Mouse (Mus musculus) limb, embryonic 14.5 days (tissue): ENCODE results near the gene Rrp1. TPM values are rescaled to one million over a fixed set of nuclear protein-coding genes. Genes with fewer than 3 reads are reported as not detected.

Experiments
- ATAC-seq: fragments of 200-750 bp; cut with Nextera tagmentation; 2 replicates; pipeline ENCODE4 v1.8.0; 2017; ENCODE audit warnings: low read depth, moderate number of reproducible peaks, moderate TSS enrichment; ENCODE audit not compliant: low FRiP score
- DNase-seq: peaks from one replicate; pipeline ENCODE4 v3.0.0-alpha.2; 2015; ENCODE audit warnings: low spot score
- H3K27ac ChIP-seq: fragments of 300-500 bp; sonication (generic); replicated peaks from 2 replicates; pipeline ENCODE4 v1.5.1; 2014; ENCODE audit warnings: low read depth, mild to moderate bottlenecking, low read length, moderate library complexity, mixed read lengths
- H3K27me3 ChIP-seq: fragments of 300-500 bp; sonication (generic); 2 replicates; pipeline ENCODE4 v1.6.1; 2014; ENCODE audit warnings: low read length, mixed read lengths; ENCODE audit not compliant: control insufficient read depth, insufficient read depth
- H3K36me3 ChIP-seq: fragments of 300-500 bp; sonication (generic); 2 replicates; pipeline ENCODE4 v1.6.1; 2014; ENCODE audit warnings: mild to moderate bottlenecking, low read length, moderate library complexity, mixed read lengths; ENCODE audit not compliant: control insufficient read depth, insufficient read depth
- H3K4me1 ChIP-seq: fragments of 300-500 bp; sonication (generic); 2 replicates; pipeline ENCODE4 v1.6.1; 2014; ENCODE audit warnings: antibody characterized with exemption, low read length, mixed read lengths; ENCODE audit not compliant: control insufficient read depth, insufficient read depth
- H3K4me2 ChIP-seq: fragments of 300-500 bp; sonication (generic); replicated peaks from 2 replicates; pipeline ENCODE4 v1.6.1; 2014; ENCODE audit warnings: low read depth, mild to moderate bottlenecking, low read length, moderate library complexity; ENCODE audit not compliant: severe bottlenecking
- H3K4me3 ChIP-seq: fragments of 300-500 bp; sonication (generic); replicated peaks from 2 replicates; pipeline ENCODE4 v1.5.1; 2014; ENCODE audit warnings: low read length
- H3K9ac ChIP-seq: fragments of 300-500 bp; sonication (generic); 2 replicates; pipeline ENCODE4 v1.6.1; 2014; ENCODE audit warnings: mild to moderate bottlenecking, low read depth, low read length, moderate library complexity; ENCODE audit not compliant: severe bottlenecking
- H3K9me3 ChIP-seq: fragments of 300-500 bp; sonication (generic); 2 replicates; pipeline ENCODE4 v1.6.1; 2016; ENCODE audit warnings: low read length; ENCODE audit not compliant: control insufficient read depth
- POLR2A ChIP-seq: fragments of 200-500 bp; IDR thresholded peaks from 2 replicates; pipeline ENCODE4 v1.8.0; 2012; ENCODE audit warnings: inconsistent platforms, mild to moderate bottlenecking, moderate library complexity, borderline replicate concordance; ENCODE audit not compliant: insufficient read depth, insufficient read length; ENCODE audit errors: extremely low read depth
- WGBS: fragments of 180-500 bp; shearing (Covaris S2); extraction: QIAGEN DNeasy Blood & Tissue Kit; methylation state at CpG from one replicate; pipeline ENCODE4 v1.1.7; 2014; 5-methylcytosine and 5-hydroxymethylcytosine counted together
- polyA plus RNA-seq, 2 experiments: library from polyadenylated mRNA; depleted of rRNA in 1 of 2; stranded (reverse) in 1 of 2; unstranded in 1 of 2; fragments of >200 nt; fragmentation: Nextera tagmentation in 1 of 2; extraction: Ambion mirVana in 1 of 2; gene quantifications; 2 replicates each; pipeline versions ENCODE4 v1.2.1 to v1.2.3; 2012 to 2014

The Rrp1 gene
- polyA plus RNA-seq, 2 experiments, result 224 to 279 TPM

DNA sequence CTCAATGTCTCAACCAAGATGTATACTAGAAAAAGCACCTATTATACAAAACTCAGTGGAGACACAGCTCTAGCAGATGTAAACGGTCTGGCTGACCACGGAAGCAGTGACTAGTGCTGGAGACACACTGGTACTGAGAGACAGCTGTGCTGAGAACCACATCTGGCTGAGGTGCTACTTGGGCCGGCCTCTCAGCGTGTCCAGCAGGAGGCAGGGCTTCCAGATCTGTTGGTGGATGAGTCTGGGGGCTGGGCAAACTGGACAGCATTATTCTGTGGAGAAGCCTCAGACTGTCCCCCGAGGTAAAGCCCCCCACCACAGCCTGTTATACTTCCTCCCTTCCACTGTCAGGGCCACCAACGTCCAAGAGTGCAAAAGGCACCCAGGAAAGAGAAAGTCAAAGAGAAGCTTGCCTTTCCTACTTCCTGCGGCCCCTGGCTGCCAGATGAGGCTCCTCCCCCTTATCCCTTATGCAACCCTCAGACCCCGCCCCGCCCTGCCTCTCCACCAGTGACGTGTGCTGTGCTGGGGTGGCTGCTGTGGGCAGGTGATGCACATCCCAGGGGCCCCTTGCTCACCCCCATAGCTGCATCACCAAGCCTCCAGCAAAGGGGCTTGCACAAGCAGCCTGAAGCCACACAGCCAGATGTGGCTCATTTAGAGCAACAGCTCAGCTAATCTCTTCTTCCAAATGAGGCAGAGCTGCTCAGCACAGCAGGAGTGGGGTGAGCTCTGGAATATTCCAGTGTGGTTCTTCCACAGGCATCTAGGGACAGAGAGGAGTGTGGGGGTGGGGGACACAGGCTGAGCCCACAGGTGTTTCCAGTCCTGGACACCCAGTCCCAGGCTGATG lies 44.9 kb upstream of the Rrp1 start:
- H3K36me3 ChIP-seq, result no peaks in the 10 kb centered on the region
- H3K27me3 ChIP-seq, result no peaks in the 10 kb centered on the region
- no peak overlapping the region for H3K4me2 ChIP-seq
- peaks cover 20% of the 10 kb centered on the region for H3K4me1 ChIP-seq
- H3K9ac ChIP-seq, result no peak overlapping the region
- TF ChIP-seq POLR2A, result no peak
- H3K4me3 ChIP-seq, result no peak overlapping the region
- DNase-seq (no peak), ATAC-seq (0 out of 2 replicates have a peak, but pooled peaks have one; percentile 28)
- H3K27ac ChIP-seq, result no peak overlapping the region
- 21% methylated on average over 10 of the region's 10 CpGs for WGBS
- H3K9me3 ChIP-seq, result no peaks in the 10 kb centered on the region

DNA sequence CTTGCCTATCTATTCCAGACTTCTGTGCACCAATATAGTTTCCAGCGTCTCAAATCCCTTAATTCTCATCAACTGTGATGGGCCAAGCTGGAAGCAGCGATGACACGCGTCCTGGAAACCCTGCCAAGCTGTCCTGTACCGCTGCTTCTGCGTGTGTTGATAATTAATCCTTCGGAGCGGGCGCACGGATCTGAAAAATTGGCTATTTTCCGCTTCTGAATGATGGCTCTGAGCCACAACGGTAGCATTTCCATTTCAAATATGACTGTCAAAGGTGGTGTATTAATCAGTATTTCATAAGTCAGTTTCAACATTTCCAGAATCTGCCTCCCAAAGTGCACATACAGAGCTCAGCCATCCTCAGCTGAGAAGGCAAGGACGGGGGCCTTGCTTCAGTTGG lies 43.9 kb upstream of the Rrp1 start:
- H3K4me1 ChIP-seq, result peaks cover 20% of the 10 kb centered on the region
- WGBS, result 87% methylated on average over 13 of the region's 13 CpGs

DNA sequence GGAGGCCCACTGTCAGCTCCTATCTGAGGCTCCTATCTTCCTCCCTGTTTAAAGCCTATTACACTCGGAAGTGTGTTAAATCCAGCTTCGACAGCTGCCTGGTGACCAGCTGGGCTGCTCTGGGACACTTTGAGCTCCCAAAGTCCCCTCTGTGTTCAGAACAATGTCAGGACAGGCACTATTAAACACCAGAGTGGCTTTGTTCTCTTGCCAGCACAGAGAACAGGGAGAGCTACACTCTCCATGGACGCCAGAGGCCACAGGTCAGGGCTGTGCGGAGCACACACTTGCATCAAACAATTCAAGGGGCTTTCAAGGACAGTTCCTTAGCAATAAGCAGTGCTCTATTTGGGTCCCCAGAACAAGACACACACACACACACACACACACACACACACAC lies 39.8 kb upstream of the Rrp1 start:
- Histone ChIP-seq H3K27ac (no peak overlapping the region), H3K4me2 (no peak overlapping the region), H3K4me1 (0 out of 2 replicates have a peak, but pooled peaks cover 1% of the 10 kb centered on the region), H3K36me3 (peaks cover 25% of the 10 kb centered on the region), H3K27me3 (no peaks in the 10 kb centered on the region), H3K9me3 (no peaks in the 10 kb centered on the region), H3K9ac (no peak overlapping the region), H3K4me3 (no peak overlapping the region)
- WGBS, result 58% methylated on average over 4 of the region's 4 CpGs
- DNase-seq, result no peak
- no peak for TF ChIP-seq POLR2A
- ATAC-seq, result no peak

More for the DNA sequence above, 43.9 kb upstream of the Rrp1 start:
- Histone ChIP-seq H3K36me3 (no peaks in the 10 kb centered on the region), H3K9me3 (no peaks in the 10 kb centered on the region), H3K9ac (no peak overlapping the region), H3K27ac (no peak overlapping the region), H3K4me3 (no peak overlapping the region), H3K27me3 (no peaks in the 10 kb centered on the region), H3K4me2 (no peak overlapping the region)
- TF ChIP-seq POLR2A, result no peak
- DNase-seq, result no peak
- ATAC-seq, result no peak

DNA sequence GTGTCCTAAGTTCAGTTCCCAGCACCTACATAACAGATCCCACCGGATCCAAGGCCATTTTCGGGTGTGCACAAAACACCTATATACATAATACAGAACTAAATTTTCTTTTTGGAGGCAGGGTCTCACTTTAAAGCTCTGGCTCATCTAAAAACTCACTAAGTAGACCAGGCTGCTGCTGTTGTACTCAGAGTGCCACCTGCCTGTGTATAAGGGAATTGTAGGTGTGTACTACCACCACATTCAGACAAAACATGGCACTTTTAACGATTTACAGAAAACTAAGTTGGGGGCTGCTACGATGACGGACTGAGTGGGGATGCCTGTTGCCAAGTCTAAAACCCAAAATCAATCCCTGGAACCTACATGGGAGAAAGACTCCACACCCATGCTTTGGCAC lies 37.9 kb upstream of the Rrp1 start:
- H3K27ac ChIP-seq, result no peak overlapping the region
- H3K9ac ChIP-seq, result no peak overlapping the region
- H3K4me1 ChIP-seq, result no peaks in the 10 kb centered on the region
- no peak overlapping the region for H3K4me2 ChIP-seq
- no peaks in the 10 kb centered on the region for H3K9me3 ChIP-seq
- H3K36me3 ChIP-seq, result peaks cover 40% of the 10 kb centered on the region
- no peaks in the 10 kb centered on the region for H3K27me3 ChIP-seq
- no peak for DNase-seq
- no peak overlapping the region for H3K4me3 ChIP-seq
- WGBS, result 88% methylated on average over 5 of the region's 5 CpGs
- no peak for ATAC-seq
- TF ChIP-seq POLR2A, result no peak

DNA sequence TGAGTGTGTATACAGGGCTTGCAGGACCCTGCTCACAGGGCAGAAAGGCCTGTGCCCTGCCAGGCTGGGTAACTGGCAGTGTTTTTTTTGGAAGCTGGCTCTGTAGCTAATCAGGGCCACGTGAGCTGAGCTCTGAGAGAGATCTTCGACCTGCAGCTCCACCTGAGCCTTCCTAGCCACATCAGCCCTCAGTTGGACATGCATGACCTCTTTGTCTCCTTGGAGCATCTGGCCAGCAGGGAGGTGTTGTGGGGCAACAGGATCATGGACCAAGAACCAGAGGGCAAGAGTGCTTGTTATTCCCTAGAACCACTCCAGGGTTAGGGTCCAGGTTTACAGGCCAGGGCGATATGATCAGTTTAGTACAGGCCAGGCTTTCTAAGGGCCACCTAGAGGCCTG lies 34.6 kb upstream of the Rrp1 start:
- H3K9me3 ChIP-seq, result no peaks in the 10 kb centered on the region
- H3K36me3 ChIP-seq, result peaks cover 58% of the 10 kb centered on the region
- no peak overlapping the region for H3K4me2 ChIP-seq

More for the DNA sequence above, 34.6 kb upstream of the Rrp1 start:
- H3K9ac ChIP-seq, result no peak overlapping the region
- H3K4me3 ChIP-seq, result no peak overlapping the region
- H3K27ac ChIP-seq, result no peak overlapping the region
- WGBS, result 82% methylated on average over 3 of the region's 3 CpGs
- H3K4me1 ChIP-seq, result no peaks in the 10 kb centered on the region
- ATAC-seq (no peak), DNase-seq (no peak)
- no peaks in the 10 kb centered on the region for H3K27me3 ChIP-seq
- TF ChIP-seq POLR2A, result no peak
